Mouse (Mus musculus): ENCODE measurements at regions not wholly inside any gene's neighbourhood (a gene's known extent, or its start where the extent isn't known, plus 50 kb on each side); places are given as distances from the start of the nearest gene placed in this dataset.

GRCm38 (mm10) chr6:16487015-16487630 lies 411.1 kb downstream of the Tfec start:
- TF ChIP-seq CTCF (IDR thresholded peaks at IDR 0.05; ENCODE audit: borderline replicate concordance, insufficient read depth, low read depth, low read length): no peak
- TF ChIP-seq POLR2A (IDR thresholded peaks at IDR 0.05; ENCODE audit: borderline replicate concordance, insufficient read depth, low read length): no peak
